Mouse (Mus musculus) layer of hippocampus, adult 8-10 months (tissue): ENCODE measurements around the gene Mvk. TPM values are rescaled to one million over a fixed set of nuclear protein-coding genes. Genes with fewer than 3 reads are reported as not detected.

ENCODE experiments used
- DNase-seq, 2 experiments: peaks; one replicate each; pipeline ENCODE4 v3.0.0; 2022; ENCODE audit warnings: low spot score in 2 of 2
- total RNA-seq, 4 experiments: library from RNA; stranded (reverse); gene quantifications; 2 replicates each; pipeline ENCODE4 v1.2.4; 2022

Mvk gene
- total RNA-seq, 4 experiments from 2014 or later: 22.8 to 36.2 (median 31.2) TPM

GRCm38 (mm10) chr5:114456995-114457605 is 13.0 kb downstream of the Mvk start:
- no peak for DNase-seq

GRCm38 (mm10) chr5:114461238-114461637 is 17.2 kb downstream of the Mvk start:
- DNase-seq: peak; percentile 68 to 77

- DNase-seq: no peak
Observed at GRCm38 (mm10) chr5:114462067-114463040, 18.3 kb downstream of the Mvk start.

- DNase-seq: no peak
Observed at GRCm38 (mm10) chr5:114464561-114464960, 20.5 kb downstream of the Mvk start.

- DNase-seq: no peak
Observed at GRCm38 (mm10) chr5:114465641-114466040, 21.6 kb downstream of the Mvk start.

GRCm38 (mm10) chr5:114467019-114467418 is 22.9 kb downstream of the Mvk start:
- no peak for DNase-seq

- peak; percentile 50 to 64 for DNase-seq
Observed at GRCm38 (mm10) chr5:114467430-114467829, 23.4 kb downstream of the Mvk start.

GRCm38 (mm10) chr5:114468007-114468406 is 23.9 kb downstream of the Mvk start:
- DNase-seq: no peak

GRCm38 (mm10) chr5:114470359-114470758 is 26.3 kb downstream of the Mvk start:
- DNase-seq: no peak

- peak; percentile 28 to 49 for DNase-seq
Observed at GRCm38 (mm10) chr5:114474741-114475491, 30.8 kb downstream of the Mvk start.

GRCm38 (mm10) chr5:114478267-114478666 is 34.2 kb downstream of the Mvk start:
- DNase-seq: no peak

GRCm38 (mm10) chr5:114482587-114483011 is 38.5 kb downstream of the Mvk start:
- DNase-seq: no peak

GRCm38 (mm10) chr5:114485685-114486084 is 41.6 kb downstream of the Mvk start:
- no peak for DNase-seq

GRCm38 (mm10) chr5:114489570-114489969 is 45.5 kb downstream of the Mvk start:
- DNase-seq: peak; percentile 21 to 51

GRCm38 (mm10) chr5:114490241-114490640 is 46.2 kb downstream of the Mvk start:
- DNase-seq: no peak

- no peak for DNase-seq
Observed at GRCm38 (mm10) chr5:114494761-114495160, 50.7 kb downstream of the Mvk start.

GRCm38 (mm10) chr5:114501252-114501651 is 57.2 kb downstream of the Mvk start:
- no peak for DNase-seq

- DNase-seq: no peak
Observed at GRCm38 (mm10) chr5:114504826-114505225, 60.8 kb downstream of the Mvk start.

- no peak for DNase-seq
Observed at GRCm38 (mm10) chr5:114505260-114506085, 61.4 kb downstream of the Mvk start.

- no peak for DNase-seq
Observed at GRCm38 (mm10) chr5:114507394-114507793, 63.3 kb downstream of the Mvk start.

- DNase-seq: no peak
Observed at GRCm38 (mm10) chr5:114507964-114508363, 63.9 kb downstream of the Mvk start.
